Mouse (Mus musculus): Measurements from ENCODE around the gene Cald1. TPM values are rescaled to one million over a fixed set of nuclear protein-coding genes. Genes with fewer than 3 reads are reported as not detected.

The Cald1 gene
- total RNA-seq (2014; rRNA removed) (20.5 and 20.7 TPM in 2 replicates), polyA plus RNA-seq (2015; fragmentation: Nextera tagmentation; extraction: Ambion mirVana) (37.4 and 40.5 TPM in 2 replicates)

- Histone ChIP-seq H3K4me3 (ENCODE audit: low read depth, low read length) (peak within 1 kb of the TSS; percentile 27), H3K9me3 (ENCODE audit: low read length) (no peaks in the 10 kb centered on the region), H3K4me2 (ENCODE audit: low read depth, low read length, poor library complexity, severe bottlenecking) (peak within 1 kb of the TSS; percentile 40), H3K36me3 (ENCODE audit: insufficient read depth, low read length) (no peaks in the 10 kb centered on the region), H3K4me1 (ENCODE audit: insufficient read depth, low read length) (0 out of 2 replicates have a peak, but pooled peaks cover 8% of the 10 kb centered on the region), H3K27me3 (ENCODE audit: insufficient read depth, low read length) (no peaks in the 10 kb centered on the region), H3K27ac (ENCODE audit: low read depth, low read length) (no peak within 1 kb of the TSS), H3K9ac (replicated peaks; ENCODE audit: low read length, poor library complexity, severe bottlenecking) (no peak within 1 kb of the TSS; the same call in 1 of the 2 replicates)
- TF ChIP-seq CTCF (IDR thresholded peaks at IDR 0.05), result no peak
- 8% methylated on average over 16 of the region's 16 CpGs for WGBS
- ATAC-seq (ENCODE audit: low FRiP score) (peak; percentile 20; the same call in 1 of the 2 replicates), DNase-seq (ENCODE audit: low spot score) (peak; percentile 15)
Measured at GRCm38 (mm10) chr6:34598121-34599065, at the start of gene Cald1. Gene Cald1 (plus strand): TSS chr6:34598500.

- DNase-seq (ENCODE audit: low spot score) (no peak), ATAC-seq (ENCODE audit: low FRiP score) (no peak)
- H3K9ac ChIP-seq (replicated peaks; ENCODE audit: low read length, poor library complexity, severe bottlenecking), result no peak overlapping the region
- H3K4me2 ChIP-seq (ENCODE audit: low read depth, low read length, poor library complexity, severe bottlenecking), result no peak overlapping the region
- no peaks in the 10 kb centered on the region for H3K27me3 ChIP-seq (ENCODE audit: insufficient read depth, low read length)
- peak; percentile 66 for TF ChIP-seq CTCF (IDR thresholded peaks at IDR 0.05)
- no peaks in the 10 kb centered on the region for H3K9me3 ChIP-seq (ENCODE audit: low read length)
- no peaks in the 10 kb centered on the region for H3K4me1 ChIP-seq (ENCODE audit: insufficient read depth, low read length)
- no peak overlapping the region for H3K27ac ChIP-seq (ENCODE audit: low read depth, low read length)
- H3K4me3 ChIP-seq (ENCODE audit: low read depth, low read length), result no peak overlapping the region
- WGBS, result 34% methylated on average over 2 of the region's 2 CpGs
- H3K36me3 ChIP-seq (ENCODE audit: insufficient read depth, low read length), result no peaks in the 10 kb centered on the region
Measured at GRCm38 (mm10) chr6:34549017-34549416, 49.3 kb upstream of the Cald1 start.

- H3K27me3 ChIP-seq (ENCODE audit: insufficient read depth, low read length), result no peaks in the 10 kb centered on the region
- no peaks in the 10 kb centered on the region for H3K4me1 ChIP-seq (ENCODE audit: insufficient read depth, low read length)
- H3K4me3 ChIP-seq (ENCODE audit: low read depth, low read length), result no peak overlapping the region
- 93% methylated on average over 4 of the region's 4 CpGs for WGBS
- H3K9me3 ChIP-seq (ENCODE audit: low read length), result no peaks in the 10 kb centered on the region
- no peak overlapping the region for H3K9ac ChIP-seq (replicated peaks; ENCODE audit: low read length, poor library complexity, severe bottlenecking)
- DNase-seq (ENCODE audit: low spot score), result no peak
- H3K4me2 ChIP-seq (ENCODE audit: low read depth, low read length, poor library complexity, severe bottlenecking), result no peak overlapping the region
- ATAC-seq (ENCODE audit: low FRiP score), result no peak
- H3K27ac ChIP-seq (ENCODE audit: low read depth, low read length), result no peak overlapping the region
- TF ChIP-seq CTCF (IDR thresholded peaks at IDR 0.05), result no peak
- no peaks in the 10 kb centered on the region for H3K36me3 ChIP-seq (ENCODE audit: insufficient read depth, low read length)
Measured at GRCm38 (mm10) chr6:34552489-34553157, 45.7 kb upstream of the Cald1 start.

- no peaks in the 10 kb centered on the region for H3K27me3 ChIP-seq (ENCODE audit: insufficient read depth, low read length)
- no peaks in the 10 kb centered on the region for H3K4me1 ChIP-seq (ENCODE audit: insufficient read depth, low read length)
- no peak overlapping the region for H3K9ac ChIP-seq (replicated peaks; ENCODE audit: low read length, poor library complexity, severe bottlenecking)
- no peak overlapping the region for H3K4me2 ChIP-seq (ENCODE audit: low read depth, low read length, poor library complexity, severe bottlenecking)
- no peak overlapping the region for H3K27ac ChIP-seq (ENCODE audit: low read depth, low read length)
- DNase-seq (ENCODE audit: low spot score), result no peak
- no peaks in the 10 kb centered on the region for H3K36me3 ChIP-seq (ENCODE audit: insufficient read depth, low read length)
- no peaks in the 10 kb centered on the region for H3K9me3 ChIP-seq (ENCODE audit: low read length)
- TF ChIP-seq CTCF (IDR thresholded peaks at IDR 0.05), result no peak
- 76% methylated on average over 9 of the region's 9 CpGs for WGBS
- no peak overlapping the region for H3K4me3 ChIP-seq (ENCODE audit: low read depth, low read length)
- no peak for ATAC-seq (ENCODE audit: low FRiP score)
Measured at GRCm38 (mm10) chr6:34554291-34554997, 43.9 kb upstream of the Cald1 start.

- Histone ChIP-seq H3K27me3 (ENCODE audit: insufficient read depth, low read length) (no peaks in the 10 kb centered on the region), H3K9me3 (ENCODE audit: low read length) (no peaks in the 10 kb centered on the region), H3K4me2 (ENCODE audit: low read depth, low read length, poor library complexity, severe bottlenecking) (no peak overlapping the region), H3K4me3 (ENCODE audit: low read depth, low read length) (no peak overlapping the region), H3K36me3 (ENCODE audit: insufficient read depth, low read length) (no peaks in the 10 kb centered on the region), H3K9ac (replicated peaks; ENCODE audit: low read length, poor library complexity, severe bottlenecking) (no peak overlapping the region), H3K27ac (ENCODE audit: low read depth, low read length) (no peak overlapping the region), H3K4me1 (ENCODE audit: insufficient read depth, low read length) (no peaks in the 10 kb centered on the region)
- DNase-seq (ENCODE audit: low spot score), result no peak
- no peak for ATAC-seq (ENCODE audit: low FRiP score)
- 90% methylated on average over 4 of the region's 4 CpGs for WGBS
- no peak for TF ChIP-seq CTCF (IDR thresholded peaks at IDR 0.05)
Measured at GRCm38 (mm10) chr6:34559521-34559920, 38.8 kb upstream of the Cald1 start.

Data from midbrain, postnatal 0 days (tissue).